Mouse (Mus musculus) ES-Bruce4 (cell line): Measurements from ENCODE around the gene Fbxl5. TPM values are rescaled to one million over a fixed set of nuclear protein-coding genes. Genes with fewer than 3 reads are reported as not detected.

ENCODE experiments used
- H3K27ac ChIP-seq: 2 replicates; pipeline ENCODE4 v1.5.1; 2012; ENCODE audit warnings: low read length, inconsistent platforms; ENCODE audit not compliant: insufficient read depth
- H3K27me3 ChIP-seq: 2 replicates; pipeline ENCODE4 v1.6.1; 2012; ENCODE audit warnings: mild to moderate bottlenecking, low read length, inconsistent platforms; ENCODE audit not compliant: control insufficient read depth, poor library complexity, insufficient read depth, severe bottlenecking
- H3K36me3 ChIP-seq: 2 replicates; pipeline ENCODE4 v1.6.1; 2012; ENCODE audit warnings: inconsistent platforms, mild to moderate bottlenecking, low read length, moderate library complexity; ENCODE audit not compliant: control insufficient read depth, poor library complexity, insufficient read depth, severe bottlenecking
- H3K4me1 ChIP-seq: one replicate; pipeline ENCODE4 v1.8.1; 2011; ENCODE audit warnings: low read length; ENCODE audit not compliant: control insufficient read depth, insufficient read depth
- H3K4me3 ChIP-seq: 2 replicates; pipeline ENCODE4 v1.5.1; 2011; ENCODE audit warnings: low read depth, mild to moderate bottlenecking, low read length
- H3K9ac ChIP-seq: 2 replicates; pipeline ENCODE4 v1.6.1; 2012; ENCODE audit warnings: low read depth, mild to moderate bottlenecking, inconsistent platforms; ENCODE audit not compliant: poor library complexity, severe bottlenecking
- H3K9me3 ChIP-seq: replicated peaks from 2 replicates; pipeline ENCODE4 v1.6.1; 2012; ENCODE audit warnings: mild to moderate bottlenecking, low read length, inconsistent platforms; ENCODE audit not compliant: control insufficient read depth, poor library complexity, insufficient read depth, severe bottlenecking
- CTCF ChIP-seq: IDR thresholded peaks from one replicate; pipeline ENCODE4 v1.8.1; 2011; ENCODE audit warnings: low read depth, low read length
- EP300 ChIP-seq: IDR thresholded peaks from 2 replicates; pipeline ENCODE4 v1.6.1; 2011; ENCODE audit warnings: low read depth, low read length; ENCODE audit not compliant: insufficient read depth
- POLR2A ChIP-seq: IDR thresholded peaks from one replicate; pipeline ENCODE4 v1.8.1; 2011; ENCODE audit warnings: low read length; ENCODE audit not compliant: insufficient read depth
- polyA plus RNA-seq: library from polyadenylated mRNA; stranded (reverse); fragments of >200 nt; gene quantifications from 2 replicates; pipeline ENCODE4 v1.2.4, GENCODE M21; 2011; ENCODE audit warnings: low read depth; ENCODE audit not compliant: missing spikeins, insufficient read depth, insufficient read length

The Fbxl5 gene
- polyA plus RNA-seq, 1 experiment: 98.2 TPM

GRCm38 (mm10) chr5:43842576-43843155, 21.2 kb upstream of the Fbxl5 start:
- H3K4me3 ChIP-seq: no peak overlapping the region
- H3K9me3 ChIP-seq: peaks cover 10% of the 10 kb centered on the region

GRCm38 (mm10) chr5:43842011-43842285, 20.5 kb upstream of the Fbxl5 start:
- Histone ChIP-seq H3K4me1 (no peaks in the 10 kb centered on the region), H3K27ac (no peak overlapping the region), H3K4me3 (no peak overlapping the region), H3K27me3 (no peaks in the 10 kb centered on the region), H3K9ac (no peak overlapping the region), H3K9me3 (peaks cover 10% of the 10 kb centered on the region), H3K36me3 (no peaks in the 10 kb centered on the region)
- no peak for TF ChIP-seq EP300
- TF ChIP-seq CTCF: no peak
- no peak for TF ChIP-seq POLR2A

More at GRCm38 (mm10) chr5:43842576-43843155, 21.2 kb upstream of the Fbxl5 start:
- Histone ChIP-seq H3K36me3 (no peaks in the 10 kb centered on the region), H3K4me1 (no peaks in the 10 kb centered on the region), H3K9ac (no peak overlapping the region), H3K27me3 (no peaks in the 10 kb centered on the region), H3K27ac (no peak overlapping the region)
- TF ChIP-seq POLR2A (no peak), CTCF (no peak), EP300 (no peak)

GRCm38 (mm10) chr5:43841144-43842010, 19.9 kb upstream of the Fbxl5 start:
- H3K9me3 ChIP-seq: peaks cover 12% of the 10 kb centered on the region
- H3K27me3 ChIP-seq: no peaks in the 10 kb centered on the region
- TF ChIP-seq CTCF (no peak), EP300 (no peak), POLR2A (no peak)
- no peak overlapping the region for H3K4me3 ChIP-seq
- H3K4me1 ChIP-seq: no peaks in the 10 kb centered on the region
- H3K27ac ChIP-seq: no peak overlapping the region
- H3K36me3 ChIP-seq: no peaks in the 10 kb centered on the region
- no peak overlapping the region for H3K9ac ChIP-seq

- Histone ChIP-seq H3K27ac (no peak overlapping the region), H3K36me3 (no peaks in the 10 kb centered on the region), H3K27me3 (no peaks in the 10 kb centered on the region), H3K9ac (no peak overlapping the region), H3K9me3 (0 out of 2 replicates have a peak, but pooled peaks cover 7% of the 10 kb centered on the region), H3K4me1 (no peaks in the 10 kb centered on the region), H3K4me3 (no peak overlapping the region)
- TF ChIP-seq CTCF (peak; percentile 37), EP300 (no peak)
Measured at GRCm38 (mm10) chr5:43837372-43837771, 15.9 kb upstream of the Fbxl5 start.

GRCm38 (mm10) chr5:43836590-43836989, 15.2 kb upstream of the Fbxl5 start:
- no peak overlapping the region for H3K4me3 ChIP-seq
- H3K9me3 ChIP-seq: 0 out of 2 replicates have a peak, but pooled peaks cover 7% of the 10 kb centered on the region
- no peaks in the 10 kb centered on the region for H3K36me3 ChIP-seq
- TF ChIP-seq EP300 (no peak), POLR2A (no peak), CTCF (no peak)
- no peak overlapping the region for H3K27ac ChIP-seq
- H3K4me1 ChIP-seq: no peaks in the 10 kb centered on the region
- no peak overlapping the region for H3K9ac ChIP-seq
- no peaks in the 10 kb centered on the region for H3K27me3 ChIP-seq

GRCm38 (mm10) chr5:43827366-43827765, 5.9 kb upstream of the Fbxl5 start:
- H3K9ac ChIP-seq: no peak overlapping the region
- H3K4me1 ChIP-seq: no peaks in the 10 kb centered on the region
- no peak overlapping the region for H3K4me3 ChIP-seq
- H3K9me3 ChIP-seq: 0 out of 2 replicates have a peak, but pooled peaks cover 7% of the 10 kb centered on the region
- H3K27ac ChIP-seq: no peak overlapping the region
- H3K27me3 ChIP-seq: no peaks in the 10 kb centered on the region
- no peaks in the 10 kb centered on the region for H3K36me3 ChIP-seq
- no peak for TF ChIP-seq EP300
- no peak for TF ChIP-seq CTCF
- TF ChIP-seq POLR2A: no peak
